Mouse (Mus musculus): Measurements from ENCODE around the gene Gemin4. TPM values are rescaled to one million over a fixed set of nuclear protein-coding genes. Genes with fewer than 3 reads are reported as not detected.
A peak's percentile ranks its signal among the peaks of the same experiment; 100 is the strongest.
"Not testable (repeated sequence)": the region's sequence is repeated elsewhere in the genome, so short reads cannot be mapped to it uniquely, and the experiment has no call there.

Gemin4 gene
- polyA plus RNA-seq, 1 experiment from 2014 or later = 17.9 TPM

GRCm38 (mm10) chr11:76213841-76214240 lies 3.6 kb downstream of the Gemin4 start:
- Histone ChIP-seq H3K4me3 (no peak overlapping the region), H3K36me3 (peaks cover 24% of the 10 kb centered on the region), H3K9ac (no peak overlapping the region), H3K27ac (replicated peaks) (no peak overlapping the region), H3K27me3 (no peaks in the 10 kb centered on the region), H3K4me2 (no peak overlapping the region), H3K4me1 (replicated peaks) (peaks cover 11% of the 10 kb centered on the region), H3K9me3 (no peaks in the 10 kb centered on the region)
- ATAC-seq (ENCODE audit: low FRiP score, low read depth) = no peak
- 15% methylated on average over 5 of the region's 5 CpGs for WGBS

GRCm38 (mm10) chr11:76211595-76211994 lies 5.9 kb downstream of the Gemin4 start:
- H3K9ac ChIP-seq; H3K9me3 ChIP-seq; H3K27ac ChIP-seq (replicated peaks); H3K4me1 ChIP-seq (replicated peaks); ATAC-seq (ENCODE audit: low FRiP score, low read depth); H3K27me3 ChIP-seq; H3K4me2 ChIP-seq; H3K4me3 ChIP-seq: not testable (repeated sequence)
- peaks cover 45% of the 10 kb centered on the region for H3K36me3 ChIP-seq
- WGBS = 89% methylated on average over 5 of the region's 6 CpGs

GRCm38 (mm10) chr11:76210228-76210985 lies 7.1 kb downstream of the Gemin4 start:
- Histone ChIP-seq H3K27ac (replicated peaks) (no peak overlapping the region), H3K4me3 (no peak overlapping the region), H3K4me1 (replicated peaks) (no peaks in the 10 kb centered on the region), H3K9me3 (no peaks in the 10 kb centered on the region), H3K9ac (no peak overlapping the region), H3K27me3 (no peaks in the 10 kb centered on the region), H3K4me2 (no peak overlapping the region), H3K36me3 (peaks cover 57% of the 10 kb centered on the region)
- 89% methylated on average over 13 of the region's 13 CpGs for WGBS
- ATAC-seq (ENCODE audit: low FRiP score, low read depth) = no peak

- WGBS = 89% methylated on average over 5 of the region's 5 CpGs
- H3K36me3 ChIP-seq = peaks cover 46% of the 10 kb centered on the region
Observed at GRCm38 (mm10) chr11:76206793-76207192, 10.7 kb downstream of the Gemin4 start.

GRCm38 (mm10) chr11:76201761-76202674 lies 15.4 kb downstream of the Gemin4 start:
- peak; percentile 97 for ATAC-seq (ENCODE audit: low FRiP score, low read depth)
- H3K9ac ChIP-seq = peak overlapping the region; percentile 91
- peaks cover 22% of the 10 kb centered on the region for H3K4me1 ChIP-seq (replicated peaks)
- peak overlapping the region; percentile 90 for H3K4me3 ChIP-seq
- WGBS = under 1% methylated on average over 87 of the region's 90 CpGs
- H3K9me3 ChIP-seq = no peaks in the 10 kb centered on the region
- peak overlapping the region; percentile 80 for H3K4me2 ChIP-seq
- H3K36me3 ChIP-seq = peaks cover 21% of the 10 kb centered on the region
- peak overlapping the region; percentile 88 for H3K27ac ChIP-seq (replicated peaks)
- H3K27me3 ChIP-seq = no peaks in the 10 kb centered on the region

More at GRCm38 (mm10) chr11:76206793-76207192, 10.7 kb downstream of the Gemin4 start:
- H3K4me2 ChIP-seq = no peak overlapping the region
- peaks cover 16% of the 10 kb centered on the region for H3K4me1 ChIP-seq (replicated peaks)
- no peaks in the 10 kb centered on the region for H3K27me3 ChIP-seq
- no peak overlapping the region for H3K9ac ChIP-seq
- ATAC-seq (ENCODE audit: low FRiP score, low read depth) = no peak
- H3K9me3 ChIP-seq = no peaks in the 10 kb centered on the region
- H3K4me3 ChIP-seq = no peak overlapping the region
- H3K27ac ChIP-seq (replicated peaks) = no peak overlapping the region

- no peak overlapping the region for H3K27ac ChIP-seq (replicated peaks)
- no peak overlapping the region for H3K9ac ChIP-seq
- no peaks in the 10 kb centered on the region for H3K9me3 ChIP-seq
- WGBS = 58% methylated on average over 8 of the region's 8 CpGs
- peaks cover 6% of the 10 kb centered on the region for H3K4me1 ChIP-seq (replicated peaks)
- H3K27me3 ChIP-seq = no peaks in the 10 kb centered on the region
- no peaks in the 10 kb centered on the region for H3K36me3 ChIP-seq
- H3K4me3 ChIP-seq = no peak overlapping the region
- no peak for ATAC-seq (ENCODE audit: low FRiP score, low read depth)
- H3K4me2 ChIP-seq = no peak overlapping the region
Observed at GRCm38 (mm10) chr11:76196977-76197469, 20.4 kb downstream of the Gemin4 start.

GRCm38 (mm10) chr11:76196275-76196976 lies 21.0 kb downstream of the Gemin4 start:
- Histone ChIP-seq H3K27ac (replicated peaks) (no peak overlapping the region), H3K4me2 (no peak overlapping the region), H3K4me3 (no peak overlapping the region), H3K27me3 (no peaks in the 10 kb centered on the region), H3K36me3 (no peaks in the 10 kb centered on the region), H3K9ac (no peak overlapping the region), H3K9me3 (no peaks in the 10 kb centered on the region), H3K4me1 (replicated peaks) (peaks cover 4% of the 10 kb centered on the region)
- 59% methylated on average over 8 of the region's 8 CpGs for WGBS
- ATAC-seq (ENCODE audit: low FRiP score, low read depth) = no peak

- no peak for ATAC-seq (ENCODE audit: low FRiP score, low read depth)
- Histone ChIP-seq H3K27ac (replicated peaks) (no peak overlapping the region), H3K4me2 (no peak overlapping the region), H3K9me3 (no peaks in the 10 kb centered on the region), H3K9ac (no peak overlapping the region), H3K4me3 (no peak overlapping the region), H3K27me3 (no peaks in the 10 kb centered on the region), H3K4me1 (replicated peaks) (no peaks in the 10 kb centered on the region), H3K36me3 (no peaks in the 10 kb centered on the region)
- WGBS = 90% methylated on average over 6 of the region's 6 CpGs
Observed at GRCm38 (mm10) chr11:76186908-76187307, 30.6 kb downstream of the Gemin4 start.

- H3K27me3 ChIP-seq = no peaks in the 10 kb centered on the region
- no peak overlapping the region for H3K9ac ChIP-seq
- no peak overlapping the region for H3K27ac ChIP-seq (replicated peaks)
- peaks cover 9% of the 10 kb centered on the region for H3K4me1 ChIP-seq (replicated peaks)
- no peaks in the 10 kb centered on the region for H3K36me3 ChIP-seq
- H3K4me3 ChIP-seq = no peak overlapping the region
- no peaks in the 10 kb centered on the region for H3K9me3 ChIP-seq
- 87% methylated on average over 4 of the region's 4 CpGs for WGBS
- ATAC-seq (ENCODE audit: low FRiP score, low read depth) = no peak
- H3K4me2 ChIP-seq = no peak overlapping the region
Observed at GRCm38 (mm10) chr11:76183745-76184144, 33.7 kb downstream of the Gemin4 start.

- Histone ChIP-seq H3K27me3 (no peaks in the 10 kb centered on the region), H3K36me3 (peaks cover 5% of the 10 kb centered on the region; the same call in 1 of the 2 replicates), H3K4me3 (peak overlapping the region; percentile 88), H3K27ac (replicated peaks) (peak overlapping the region; percentile 86), H3K4me2 (peak overlapping the region; percentile 83), H3K9ac (peak overlapping the region; percentile 72), H3K4me1 (replicated peaks) (peaks cover 22% of the 10 kb centered on the region), H3K9me3 (no peaks in the 10 kb centered on the region)
- ATAC-seq (ENCODE audit: low FRiP score, low read depth) = no peak; the same call in 1 of the 2 replicates
- 19% methylated on average over 7 of the region's 7 CpGs for WGBS
Observed at GRCm38 (mm10) chr11:76180146-76180540, 37.3 kb downstream of the Gemin4 start.

- Histone ChIP-seq H3K9me3 (no peaks in the 10 kb centered on the region), H3K4me1 (replicated peaks) (peaks cover 22% of the 10 kb centered on the region), H3K36me3 (peaks cover 5% of the 10 kb centered on the region; the same call in 1 of the 2 replicates), H3K4me2 (peak within 1 kb of the TSS; percentile 83), H3K27me3 (no peaks in the 10 kb centered on the region), H3K27ac (replicated peaks) (peak within 1 kb of the TSS; percentile 86), H3K4me3 (peak within 1 kb of the TSS; percentile 88), H3K9ac (peak within 1 kb of the TSS; percentile 72)
- peak; percentile 94 for ATAC-seq (ENCODE audit: low FRiP score, low read depth)
- under 1% methylated on average over 37 of the region's 37 CpGs for WGBS
Observed at GRCm38 (mm10) chr11:76179495-76180145, 37.8 kb downstream of the Gemin4 start, which contains the start of the genes Vps53 and Fam57a. Gene Vps53, minus strand, starts transcription at chr11:76179647. Gene Fam57a, plus strand, starts transcription at chr11:76179671.

All from hindbrain, embryonic 15.5 days (tissue).